In genomic region chr4:149459425-149459824, GRCm38 (mm10) we compare ENCODE assay signal across 22 mouse cellular contexts. TPM values are rescaled to one million over a fixed set of nuclear protein-coding genes. Genes with fewer than 3 reads are reported as not detected.
"Had no signal": no experiment of that assay in that cellular context is flagged by ENCODE, and none has a peak within 500 bp of the region (broad histone marks: within the 10 kb centered on the region; RNA-seq: fewer than 3 reads in every experiment).

No protein-coding gene starts in this region.

- DNase-seq: lung, adult 18-20 months; lung, embryonic 14.5 days; lung, postnatal 10 days; lung, postnatal 4 days; midbrain, embryonic 14.5 days; retina, postnatal 1 day; right cerebral cortex, adult 18-20 months; right cerebral cortex, postnatal 14 days; thymus, adult 18-20 months; thymus, postnatal 14 days; thymus, postnatal 36 days had no signal

- H3K27me3 ChIP-seq: midbrain, embryonic 12.5 days; neural tube, embryonic 13.5 days; neural tube, embryonic 15.5 days had no signal

- H3K27ac ChIP-seq: midbrain, embryonic 10.5 days; midbrain, embryonic 12.5 days; neural tube, embryonic 13.5 days; neural tube, embryonic 15.5 days had no signal

- H3K36me3 ChIP-seq: midbrain, embryonic 10.5 days; midbrain, embryonic 12.5 days; neural tube, embryonic 13.5 days; neural tube, embryonic 15.5 days had no signal

- H3K4me3 ChIP-seq: midbrain, embryonic 10.5 days; midbrain, embryonic 12.5 days; myocyte; neural tube, embryonic 13.5 days; neural tube, embryonic 15.5 days had no signal

RNA-seq across cellular contexts. Expression of gene Rbp7, which starts 4.6 kb away (rescaled TPM):
- total RNA-seq: megakaryocyte, adult 5-6 weeks; megakaryocyte-erythroid progenitor cell, adult 5-6 weeks had no signal
- polyA plus RNA-seq: midbrain, embryonic 10.5 days; midbrain, embryonic 12.5 days; myocyte; neural tube, embryonic 11.5 days; neural tube, embryonic 13.5 days; neural tube, embryonic 15.5 days; spleen, adult 2 months had no signal

RNA-seq across cellular contexts. Expression of gene Tmem274, which starts 17.8 kb away (rescaled TPM):
- total RNA-seq: megakaryocyte, adult 5-6 weeks; megakaryocyte-erythroid progenitor cell, adult 5-6 weeks had no signal
- polyA plus RNA-seq: lung, embryonic 14.5 days; midbrain, embryonic 14.5 days; midbrain, embryonic 16.5 days; myocyte; neural tube, embryonic 11.5 days; neural tube, embryonic 13.5 days; neural tube, embryonic 15.5 days; spleen, adult 2 months; stomach, embryonic 14.5 days had no signal
